Mouse (Mus musculus) limb, embryonic 15.5 days (tissue): ENCODE measurements around the gene Sstr1. TPM values are rescaled to one million over a fixed set of nuclear protein-coding genes. Genes with fewer than 3 reads are reported as not detected.

Experiments
- ATAC-seq: fragments of 200-750 bp; cut with Nextera tagmentation; 2 replicates; pipeline ENCODE4 v1.8.0; 2017; ENCODE audit warnings: low read depth, moderate TSS enrichment; ENCODE audit not compliant: insufficient number of reproducible peaks, low FRiP score, low TSS enrichment
- H3K27ac ChIP-seq: fragments of 300-500 bp; sonication (generic); 2 replicates; pipeline ENCODE4 v1.5.1; 2015; ENCODE audit warnings: moderate library complexity, mild to moderate bottlenecking, inconsistent platforms
- H3K27me3 ChIP-seq: fragments of 300-500 bp; sonication (generic); 2 replicates; pipeline ENCODE4 v1.6.1; 2015; ENCODE audit warnings: inconsistent platforms
- H3K36me3 ChIP-seq: fragments of 300-500 bp; sonication (generic); 2 replicates; pipeline ENCODE4 v1.6.1; 2015; ENCODE audit warnings: inconsistent platforms
- H3K4me1 ChIP-seq: fragments of 300-500 bp; sonication (generic); 2 replicates; pipeline ENCODE4 v1.6.1; 2015; ENCODE audit warnings: inconsistent platforms
- H3K4me2 ChIP-seq: fragments of 300-500 bp; sonication (generic); 2 replicates; pipeline ENCODE4 v1.6.1; 2015; ENCODE audit warnings: mild to moderate bottlenecking, inconsistent platforms
- H3K4me3 ChIP-seq: fragments of 300-500 bp; sonication (generic); 2 replicates; pipeline ENCODE4 v1.5.1; 2015; ENCODE audit warnings: mild to moderate bottlenecking, inconsistent platforms
- H3K9ac ChIP-seq: fragments of 300-500 bp; sonication (generic); 2 replicates; pipeline ENCODE4 v1.6.1; 2015; ENCODE audit warnings: inconsistent platforms
- H3K9me3 ChIP-seq: fragments of 300-500 bp; sonication (generic); 2 replicates; pipeline ENCODE4 v1.6.1; 2016; ENCODE audit warnings: inconsistent platforms
- WGBS: fragments of 180-500 bp; shearing (Covaris S2); methylation state at CpG from one replicate; pipeline ENCODE4 v1.1.7; 2015; 5-methylcytosine and 5-hydroxymethylcytosine counted together
- polyA plus RNA-seq: library from polyadenylated mRNA; unstranded; fragments of >200 nt; fragmentation: Nextera tagmentation; extraction: Ambion mirVana; gene quantifications from 2 replicates; pipeline ENCODE4 v1.2.1, GENCODE M21; 2015

Gene Sstr1
- 2.0 and 2.7 TPM in 2 replicates for polyA plus RNA-seq

DNA sequence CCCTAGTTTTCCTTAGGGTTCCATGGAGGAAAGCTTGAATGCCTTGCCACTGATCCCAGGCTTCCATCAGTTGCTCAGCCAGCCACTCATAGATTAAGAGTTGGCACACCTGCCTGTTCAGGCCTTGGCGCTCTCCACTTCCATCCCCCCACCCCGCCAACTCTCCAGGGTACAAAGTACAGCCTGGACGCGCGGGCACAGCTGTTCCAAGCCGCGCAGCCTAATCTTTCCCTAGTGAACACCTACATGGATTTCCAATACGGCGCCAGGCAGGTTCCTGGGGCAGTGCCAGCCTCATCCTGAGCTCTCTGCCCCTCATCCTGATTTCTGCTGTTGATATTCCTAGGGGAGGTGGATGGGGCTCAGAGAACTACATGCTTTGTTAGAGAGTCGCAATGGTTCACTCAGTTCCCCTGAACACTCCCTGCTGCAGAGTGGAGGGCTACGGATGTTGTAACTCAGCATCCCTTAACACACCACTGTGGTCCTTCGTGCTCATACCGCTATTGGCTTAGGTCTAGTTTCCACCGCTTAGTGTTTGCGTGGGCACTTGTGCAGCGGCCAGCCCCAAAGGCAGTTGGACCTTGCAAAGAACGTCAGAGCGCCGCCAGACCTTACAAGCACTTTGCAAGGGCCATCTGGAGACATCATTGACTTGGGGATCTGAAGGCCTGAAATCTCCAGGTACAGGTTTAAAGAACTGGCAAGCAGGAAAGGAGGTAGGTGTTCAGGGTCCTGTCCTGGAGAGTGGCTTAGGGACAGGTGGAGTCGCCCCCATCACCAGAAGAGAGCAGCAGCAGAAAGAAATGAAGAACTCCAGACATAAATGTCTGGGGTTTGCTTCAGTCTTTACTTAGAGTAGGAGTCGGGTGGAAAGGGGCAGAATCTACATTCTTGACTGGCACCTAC, at the start of gene Sstr1:
Gene Sstr1 (plus strand): TSS at position 610 of the 909 bp plus-strand sequence.
- H3K4me1 ChIP-seq = peaks cover 33% of the 10 kb centered on the region
- whole genome bisulfite sequencing = 22% methylated on average over 21 of the region's 21 CpGs
- H3K27ac ChIP-seq = no peak within 1 kb of the TSS
- peak within 1 kb of the TSS; percentile 43 for H3K4me3 ChIP-seq
- H3K36me3 ChIP-seq = no peaks in the 10 kb centered on the region
- H3K9ac ChIP-seq = no peak within 1 kb of the TSS
- ATAC-seq = no peak
- H3K9me3 ChIP-seq = no peaks in the 10 kb centered on the region
- peak within 1 kb of the TSS; percentile 90 for H3K4me2 ChIP-seq
- peaks cover 38% of the 10 kb centered on the region for H3K27me3 ChIP-seq

DNA sequence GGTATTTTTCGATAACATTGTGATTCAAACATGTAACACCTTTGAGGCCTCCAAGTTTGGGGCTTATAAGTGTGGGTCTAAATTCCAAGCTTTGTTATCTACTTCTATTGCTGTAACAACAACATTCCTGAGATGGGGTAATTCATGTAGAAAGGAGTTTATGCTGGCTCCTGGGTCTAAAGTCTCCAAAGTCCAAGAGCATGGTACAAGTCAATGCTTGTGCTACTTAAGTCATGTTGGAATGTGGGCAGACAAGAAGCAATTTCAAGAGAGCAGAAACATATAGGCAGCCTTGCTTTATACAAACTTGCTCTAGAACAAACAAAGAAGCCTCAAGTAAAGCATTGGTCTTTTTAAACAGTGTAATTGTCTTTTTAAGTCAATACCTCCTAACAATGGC, 12.8 kb upstream of the Sstr1 start:
- no peak overlapping the region for H3K4me3 ChIP-seq
- no peak overlapping the region for H3K4me2 ChIP-seq
- ATAC-seq = no peak
- H3K9ac ChIP-seq = no peak overlapping the region
- WGBS = 95% methylated on average over 1 of the region's 1 CpGs
- H3K27me3 ChIP-seq = no peaks in the 10 kb centered on the region
- H3K4me1 ChIP-seq = no peaks in the 10 kb centered on the region
- no peaks in the 10 kb centered on the region for H3K36me3 ChIP-seq
- no peak overlapping the region for H3K27ac ChIP-seq
- no peaks in the 10 kb centered on the region for H3K9me3 ChIP-seq

DNA sequence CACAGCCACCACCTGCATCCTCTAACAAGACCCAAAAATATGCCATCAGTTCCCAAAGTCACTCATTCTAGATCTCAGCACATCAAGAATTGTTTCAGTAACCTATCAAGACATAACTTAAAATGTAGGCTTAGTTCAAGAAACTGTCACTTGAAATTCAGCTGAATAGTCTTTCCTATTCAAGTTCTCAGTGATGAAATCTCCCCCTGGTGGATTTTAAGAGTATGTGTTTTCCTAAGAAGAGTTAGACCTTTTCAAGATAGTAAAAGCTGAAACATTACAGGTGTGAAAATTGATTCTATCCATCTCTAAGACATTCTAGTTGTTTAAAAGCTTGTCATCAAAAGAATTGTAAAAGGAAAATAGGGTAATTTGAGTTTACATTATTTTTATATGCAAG, 10.4 kb upstream of the Sstr1 start:
- no peak overlapping the region for H3K4me3 ChIP-seq
- H3K36me3 ChIP-seq = no peaks in the 10 kb centered on the region
- no peaks in the 10 kb centered on the region for H3K27me3 ChIP-seq
- H3K4me1 ChIP-seq = no peaks in the 10 kb centered on the region
- H3K9me3 ChIP-seq = no peaks in the 10 kb centered on the region
- ATAC-seq = no peak
- no peak overlapping the region for H3K9ac ChIP-seq
- no peak overlapping the region for H3K27ac ChIP-seq
- no peak overlapping the region for H3K4me2 ChIP-seq

DNA sequence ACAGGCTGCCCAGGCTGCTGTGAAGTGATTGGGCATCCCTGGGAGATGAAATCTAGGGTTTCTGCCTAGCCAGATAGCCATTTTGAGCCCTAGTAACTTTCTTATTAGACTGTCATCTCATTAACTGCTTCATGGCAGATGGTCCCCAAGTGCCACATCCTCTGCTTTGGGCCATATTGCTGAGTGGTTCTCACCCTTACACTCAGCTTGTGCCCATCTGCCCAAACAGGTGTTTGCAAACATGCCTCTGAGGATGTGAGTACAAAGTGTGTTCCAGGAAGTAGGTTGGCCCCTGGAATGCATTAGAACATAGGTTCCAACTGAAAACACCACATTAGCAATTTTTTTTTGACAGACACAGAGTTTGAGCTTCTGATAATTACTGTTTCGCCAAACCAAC, 3.6 kb upstream of the Sstr1 start:
- peaks cover 24% of the 10 kb centered on the region for H3K27me3 ChIP-seq
- no peak for ATAC-seq
- H3K27ac ChIP-seq = no peak overlapping the region
- peaks cover 17% of the 10 kb centered on the region for H3K4me1 ChIP-seq
- H3K9me3 ChIP-seq = no peaks in the 10 kb centered on the region
- no peak overlapping the region for H3K4me3 ChIP-seq
- no peaks in the 10 kb centered on the region for H3K36me3 ChIP-seq
- H3K4me2 ChIP-seq = no peak overlapping the region
- no peak overlapping the region for H3K9ac ChIP-seq
- 83% methylated on average over 1 of the region's 1 CpGs for WGBS

DNA sequence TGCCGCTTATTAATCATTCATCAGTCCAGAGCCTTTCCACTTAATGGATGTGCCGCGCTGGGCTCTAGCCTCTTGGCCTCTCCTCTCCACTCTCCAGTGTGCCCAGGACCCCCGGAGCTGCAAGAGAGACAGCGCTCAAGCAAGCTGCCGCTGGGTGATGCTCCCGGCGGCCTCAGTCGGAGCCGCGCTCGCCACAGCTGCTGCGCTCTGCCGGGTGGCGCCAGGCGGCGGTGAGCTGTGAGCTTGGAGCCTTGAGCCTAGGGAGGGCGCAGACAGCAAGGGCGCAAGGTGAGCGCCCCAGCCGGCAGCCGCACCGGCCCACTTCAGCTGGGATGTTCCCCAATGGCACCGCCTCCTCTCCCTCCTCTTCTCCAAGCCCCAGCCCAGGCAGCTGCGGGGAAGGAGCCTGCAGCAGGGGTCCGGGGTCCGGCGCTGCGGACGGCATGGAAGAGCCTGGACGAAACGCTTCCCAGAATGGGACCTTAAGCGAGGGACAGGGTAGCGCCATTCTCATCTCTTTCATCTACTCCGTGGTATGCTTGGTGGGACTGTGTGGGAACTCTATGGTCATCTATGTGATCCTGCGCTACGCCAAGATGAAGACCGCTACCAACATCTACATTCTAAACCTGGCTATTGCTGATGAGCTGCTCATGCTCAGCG, 820 bp downstream of the Sstr1 start:
- peaks cover 38% of the 10 kb centered on the region for H3K27me3 ChIP-seq
- no peak for ATAC-seq
- no peaks in the 10 kb centered on the region for H3K9me3 ChIP-seq
- peak overlapping the region; percentile 43 for H3K4me3 ChIP-seq
- no peak overlapping the region for H3K27ac ChIP-seq
- peak overlapping the region; percentile 90 for H3K4me2 ChIP-seq
- H3K9ac ChIP-seq = no peak overlapping the region
- under 1% methylated on average over 39 of the region's 39 CpGs for WGBS
- no peaks in the 10 kb centered on the region for H3K36me3 ChIP-seq
- peaks cover 33% of the 10 kb centered on the region for H3K4me1 ChIP-seq

DNA sequence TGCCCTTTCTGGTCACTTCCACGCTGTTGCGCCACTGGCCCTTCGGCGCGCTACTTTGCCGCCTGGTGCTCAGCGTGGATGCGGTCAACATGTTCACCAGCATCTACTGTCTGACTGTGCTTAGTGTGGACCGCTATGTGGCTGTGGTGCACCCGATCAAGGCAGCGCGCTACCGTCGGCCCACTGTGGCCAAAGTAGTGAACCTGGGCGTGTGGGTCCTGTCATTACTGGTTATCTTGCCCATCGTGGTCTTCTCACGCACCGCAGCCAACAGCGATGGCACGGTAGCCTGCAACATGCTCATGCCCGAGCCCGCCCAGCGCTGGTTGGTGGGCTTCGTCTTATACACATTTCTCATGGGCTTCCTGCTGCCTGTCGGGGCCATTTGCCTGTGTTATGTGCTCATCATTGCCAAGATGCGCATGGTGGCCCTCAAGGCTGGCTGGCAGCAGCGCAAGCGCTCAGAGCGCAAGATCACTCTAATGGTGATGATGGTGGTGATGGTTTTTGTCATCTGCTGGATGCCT, 1.4 kb downstream of the Sstr1 start:
- Histone ChIP-seq H3K27me3 (peaks cover 38% of the 10 kb centered on the region), H3K4me1 (peaks cover 33% of the 10 kb centered on the region), H3K36me3 (no peaks in the 10 kb centered on the region), H3K9ac (peak overlapping the region; percentile 14; the same call in 1 of the 2 replicates), H3K4me2 (peak overlapping the region; percentile 90), H3K4me3 (peak overlapping the region; percentile 43), H3K27ac (no peak overlapping the region), H3K9me3 (no peaks in the 10 kb centered on the region)
- WGBS = 3% methylated on average over 29 of the region's 29 CpGs
- no peak for ATAC-seq

DNA sequence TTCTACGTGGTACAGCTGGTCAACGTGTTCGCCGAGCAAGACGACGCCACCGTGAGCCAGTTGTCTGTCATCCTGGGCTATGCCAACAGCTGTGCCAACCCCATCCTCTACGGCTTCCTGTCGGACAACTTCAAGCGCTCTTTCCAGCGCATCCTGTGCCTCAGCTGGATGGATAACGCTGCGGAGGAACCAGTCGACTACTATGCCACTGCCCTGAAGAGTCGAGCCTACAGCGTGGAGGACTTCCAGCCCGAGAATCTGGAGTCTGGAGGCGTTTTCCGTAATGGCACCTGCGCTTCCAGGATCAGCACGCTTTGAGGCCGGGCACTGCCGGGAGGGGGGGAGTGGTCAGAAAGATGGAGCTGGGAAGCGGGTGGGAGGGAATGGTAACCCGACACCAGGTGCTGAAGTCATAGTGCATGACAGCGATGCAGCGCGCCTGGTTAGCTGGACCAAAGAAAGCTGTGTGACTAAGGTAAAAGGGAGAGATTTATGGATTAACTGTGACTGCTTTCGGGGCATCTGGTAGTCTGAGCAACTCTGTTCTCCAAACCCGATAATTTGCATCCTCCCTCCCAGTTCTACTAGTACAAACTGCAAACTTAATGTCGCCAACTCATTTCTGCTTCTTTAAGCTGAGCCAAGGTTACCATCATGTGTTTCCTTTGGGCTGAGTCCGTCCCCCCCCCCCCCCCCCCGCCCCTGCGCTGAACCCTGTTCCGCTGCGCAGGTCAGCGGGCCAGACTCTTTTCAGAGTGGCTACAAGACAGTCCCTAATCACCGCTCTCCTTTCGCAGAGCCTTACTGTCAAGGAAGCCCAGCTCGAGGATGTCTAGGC, 2.1 kb downstream of the Sstr1 start:
- peaks cover 33% of the 10 kb centered on the region for H3K4me1 ChIP-seq
- H3K9me3 ChIP-seq = no peaks in the 10 kb centered on the region
- no peaks in the 10 kb centered on the region for H3K36me3 ChIP-seq
- 0 out of 2 replicates have a peak overlapping the region, but pooled peaks have one; percentile 14 for H3K9ac ChIP-seq
- no peak for ATAC-seq
- WGBS = 1% methylated on average over 39 of the region's 40 CpGs
- H3K27me3 ChIP-seq = peaks cover 38% of the 10 kb centered on the region
- no peak overlapping the region for H3K27ac ChIP-seq
- peak overlapping the region; percentile 90 for H3K4me2 ChIP-seq
- peak overlapping the region; percentile 43 for H3K4me3 ChIP-seq

DNA sequence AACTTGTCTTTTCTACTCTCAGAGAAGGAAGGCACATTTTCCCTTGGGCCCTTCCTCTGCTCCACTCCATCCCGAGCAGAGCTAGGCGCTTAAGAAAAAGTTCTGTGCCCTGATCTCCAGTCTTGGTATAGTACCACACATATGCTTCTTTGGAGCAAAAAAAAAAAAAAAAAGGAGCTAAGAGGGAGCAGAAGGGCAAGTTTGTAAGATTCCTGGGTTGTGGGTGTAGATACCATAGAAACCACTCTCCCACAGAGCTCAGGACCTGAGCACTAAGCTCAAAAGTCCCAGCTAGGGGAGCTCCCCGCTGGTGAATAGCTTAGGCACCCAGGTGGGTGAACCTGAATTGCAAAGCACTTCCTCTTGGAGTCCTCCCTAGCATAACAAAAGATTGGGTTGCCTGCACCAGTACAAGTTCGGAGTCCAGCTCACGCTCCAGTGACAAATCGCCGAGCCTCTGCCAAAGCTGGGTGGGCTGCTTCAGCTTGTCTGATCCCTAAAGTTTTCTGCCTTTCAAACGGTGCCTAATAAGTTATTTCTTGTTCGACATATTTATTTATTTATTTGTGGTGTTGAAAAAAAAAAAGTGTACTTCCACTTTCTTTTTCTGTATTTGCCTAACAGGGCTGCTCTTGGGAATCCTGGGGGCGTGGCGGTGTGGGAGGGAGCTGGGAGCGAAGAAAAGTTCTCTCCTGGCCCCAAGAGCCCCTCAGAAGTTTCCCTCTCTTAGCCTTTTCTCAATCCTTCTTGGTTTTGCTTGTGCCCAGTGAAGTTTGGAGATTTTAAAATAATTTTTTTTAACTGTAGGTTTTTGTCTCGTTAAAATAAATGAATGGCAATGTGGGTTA, 2.9 kb downstream of the Sstr1 start:
- no peak for ATAC-seq
- Histone ChIP-seq H3K4me1 (peaks cover 33% of the 10 kb centered on the region), H3K4me2 (peak overlapping the region; percentile 90), H3K4me3 (peak overlapping the region; percentile 43), H3K27ac (no peak overlapping the region), H3K27me3 (peaks cover 38% of the 10 kb centered on the region), H3K36me3 (no peaks in the 10 kb centered on the region), H3K9me3 (no peaks in the 10 kb centered on the region), H3K9ac (no peak overlapping the region)
- WGBS = 8% methylated on average over 13 of the region's 13 CpGs

DNA sequence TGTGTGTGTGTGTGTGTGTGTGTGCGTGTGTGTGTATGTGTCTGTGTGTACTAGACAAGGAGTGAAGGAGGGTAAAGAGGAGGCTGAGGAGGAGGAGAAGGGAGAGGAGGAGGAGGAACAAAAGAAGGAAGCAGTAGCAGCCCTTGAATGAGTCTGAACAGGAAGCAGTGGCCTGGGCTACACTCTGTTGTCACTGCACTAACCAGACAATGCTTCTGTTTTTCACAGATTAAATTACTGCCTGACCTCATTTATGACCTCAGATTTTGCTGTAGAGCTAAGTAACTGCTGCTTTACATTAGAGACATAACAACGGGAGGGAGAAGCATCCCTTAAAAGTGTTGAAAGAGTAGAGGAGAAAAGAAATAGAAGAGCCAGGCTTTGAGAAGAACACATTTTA, 4.6 kb downstream of the Sstr1 start:
- H3K27me3 ChIP-seq = peaks cover 32% of the 10 kb centered on the region
- WGBS = 52% methylated on average over 2 of the region's 2 CpGs
- no peak overlapping the region for H3K4me2 ChIP-seq
- H3K4me3 ChIP-seq = no peak overlapping the region
- no peak overlapping the region for H3K27ac ChIP-seq
- no peak for ATAC-seq
- no peak overlapping the region for H3K9ac ChIP-seq
- H3K36me3 ChIP-seq = no peaks in the 10 kb centered on the region
- peaks cover 32% of the 10 kb centered on the region for H3K4me1 ChIP-seq
- no peaks in the 10 kb centered on the region for H3K9me3 ChIP-seq

DNA sequence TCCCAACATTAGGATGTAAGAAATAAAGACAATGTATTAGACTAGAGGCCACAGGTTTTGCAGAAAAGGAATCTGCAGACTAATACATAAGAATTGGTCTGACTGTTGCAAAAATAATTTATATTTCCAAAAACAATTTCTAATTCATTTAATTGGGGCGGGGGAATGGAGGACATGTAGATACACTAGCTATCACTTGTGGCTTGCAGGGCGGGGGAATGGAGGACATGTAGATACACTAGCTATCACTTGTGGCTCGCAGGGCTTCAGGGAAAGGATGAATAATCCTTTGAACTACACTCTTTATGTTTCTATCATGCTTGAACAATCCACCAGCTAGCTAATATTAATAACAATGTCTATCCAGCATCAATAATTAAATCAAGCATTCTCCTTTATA, 7.5 kb downstream of the Sstr1 start:
- 0 out of 2 replicates have a peak, but pooled peaks cover 4% of the 10 kb centered on the region for H3K27me3 ChIP-seq
- H3K4me1 ChIP-seq = peaks cover 5% of the 10 kb centered on the region
- no peak overlapping the region for H3K9ac ChIP-seq
- 88% methylated on average over 3 of the region's 3 CpGs for WGBS
- H3K4me3 ChIP-seq = no peak overlapping the region
- H3K27ac ChIP-seq = no peak overlapping the region
- H3K9me3 ChIP-seq = no peaks in the 10 kb centered on the region
- no peaks in the 10 kb centered on the region for H3K36me3 ChIP-seq
- no peak for ATAC-seq
- H3K4me2 ChIP-seq = no peak overlapping the region

DNA sequence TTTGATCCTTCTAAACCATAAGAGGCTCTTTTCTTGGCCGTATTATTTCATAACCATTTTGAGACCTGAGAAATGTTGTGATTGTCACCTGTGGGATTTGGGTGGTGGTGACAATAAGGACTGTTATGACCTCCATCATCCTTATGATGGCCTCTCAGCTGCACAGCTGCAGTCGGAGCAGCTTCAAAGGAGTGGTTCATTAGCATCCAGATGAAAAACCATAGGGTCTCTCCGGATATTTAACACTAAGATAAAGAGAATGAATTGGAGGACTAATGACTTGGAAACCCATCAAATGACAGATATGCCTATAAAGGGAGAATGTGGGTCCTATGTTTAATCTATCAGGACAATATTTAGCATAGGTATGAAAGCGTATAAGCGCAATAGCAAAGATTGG, 14.1 kb downstream of the Sstr1 start:
- H3K27ac ChIP-seq = no peak overlapping the region
- no peaks in the 10 kb centered on the region for H3K36me3 ChIP-seq
- 69% methylated on average over 5 of the region's 5 CpGs for WGBS
- H3K9me3 ChIP-seq = no peaks in the 10 kb centered on the region
- no peak overlapping the region for H3K9ac ChIP-seq
- H3K4me1 ChIP-seq = no peaks in the 10 kb centered on the region
- no peak overlapping the region for H3K4me2 ChIP-seq
- H3K27me3 ChIP-seq = no peaks in the 10 kb centered on the region
- no peak for ATAC-seq
- H3K4me3 ChIP-seq = no peak overlapping the region
